Mouse (Mus musculus): ENCODE measurements at regions not wholly inside any gene's neighbourhood (a gene's known extent, or its start where the extent isn't known, plus 50 kb on each side); places are given as distances from the start of the nearest gene placed in this dataset.
"Not testable (repeated sequence)": the region's sequence is repeated elsewhere in the genome, so short reads cannot be mapped to it uniquely, and the experiment has no call there.

- no peak for ATAC-seq (replicated peaks; ENCODE audit: insufficient number of reproducible peaks, low FRiP score, low TSS enrichment)
- H3K36me3 ChIP-seq (ENCODE audit: control insufficient read depth, insufficient read depth, low read length), result no peaks in the 10 kb centered on the region
- no peaks in the 10 kb centered on the region for H3K9me3 ChIP-seq (replicated peaks; ENCODE audit: control insufficient read depth, low read length)
- H3K4me2 ChIP-seq, result no peak overlapping the region
- WGBS (ENCODE audit: insufficient replicate concordance), result 73% methylated on average over 4 of the region's 4 CpGs
- H3K9ac ChIP-seq (ENCODE audit: low read depth, low read length), result no peak overlapping the region
- no peaks in the 10 kb centered on the region for H3K4me1 ChIP-seq (ENCODE audit: control insufficient read depth, insufficient read depth, low read length)
- no peaks in the 10 kb centered on the region for H3K27me3 ChIP-seq (ENCODE audit: control insufficient read depth, insufficient read depth, low read length)
- H3K4me3 ChIP-seq (ENCODE audit: low read depth, low read length), result no peak overlapping the region
- no peak overlapping the region for H3K27ac ChIP-seq (ENCODE audit: low read depth, low read length)
These were observed 154.8 kb upstream of the Mpdz start for GRCm38 (mm10) chr4:81597390-81597789.

GRCm38 (mm10) chr4:81593431-81593830 lies 150.8 kb upstream of the Mpdz start:
- H3K9ac ChIP-seq (ENCODE audit: low read depth, low read length); H3K4me1 ChIP-seq (ENCODE audit: control insufficient read depth, insufficient read depth, low read length); H3K36me3 ChIP-seq (ENCODE audit: control insufficient read depth, insufficient read depth, low read length); H3K9me3 ChIP-seq (replicated peaks; ENCODE audit: control insufficient read depth, low read length); H3K4me3 ChIP-seq (ENCODE audit: low read depth, low read length); ATAC-seq (replicated peaks; ENCODE audit: insufficient number of reproducible peaks, low FRiP score, low TSS enrichment); H3K27me3 ChIP-seq (ENCODE audit: control insufficient read depth, insufficient read depth, low read length); H3K4me2 ChIP-seq; H3K27ac ChIP-seq (ENCODE audit: low read depth, low read length): not testable (repeated sequence)
- 75% methylated on average over 3 of the region's 3 CpGs for WGBS (ENCODE audit: insufficient replicate concordance)

GRCm38 (mm10) chr4:81582546-81582945 lies 139.9 kb upstream of the Mpdz start:
- no peaks in the 10 kb centered on the region for H3K9me3 ChIP-seq (replicated peaks; ENCODE audit: control insufficient read depth, low read length)
- H3K9ac ChIP-seq (ENCODE audit: low read depth, low read length), result no peak overlapping the region
- peaks cover 9% of the 10 kb centered on the region; the same call in 1 of the 2 replicates for H3K4me1 ChIP-seq (ENCODE audit: control insufficient read depth, insufficient read depth, low read length)
- no peak overlapping the region for H3K4me3 ChIP-seq (ENCODE audit: low read depth, low read length)
- no peaks in the 10 kb centered on the region for H3K36me3 ChIP-seq (ENCODE audit: control insufficient read depth, insufficient read depth, low read length)
- no peak overlapping the region for H3K4me2 ChIP-seq
- ATAC-seq (replicated peaks; ENCODE audit: insufficient number of reproducible peaks, low FRiP score, low TSS enrichment), result no peak
- no peak overlapping the region for H3K27ac ChIP-seq (ENCODE audit: low read depth, low read length)
- WGBS (ENCODE audit: insufficient replicate concordance), result 46% methylated on average over 2 of the region's 2 CpGs
- no peaks in the 10 kb centered on the region for H3K27me3 ChIP-seq (ENCODE audit: control insufficient read depth, insufficient read depth, low read length)

GRCm38 (mm10) chr4:81580553-81580952 lies 137.9 kb upstream of the Mpdz start:
- H3K9me3 ChIP-seq (replicated peaks; ENCODE audit: control insufficient read depth, low read length), result no peaks in the 10 kb centered on the region
- no peaks in the 10 kb centered on the region for H3K27me3 ChIP-seq (ENCODE audit: control insufficient read depth, insufficient read depth, low read length)
- no peaks in the 10 kb centered on the region for H3K36me3 ChIP-seq (ENCODE audit: control insufficient read depth, insufficient read depth, low read length)
- no peak overlapping the region for H3K9ac ChIP-seq (ENCODE audit: low read depth, low read length)
- H3K27ac ChIP-seq (ENCODE audit: low read depth, low read length), result no peak overlapping the region; the same call in 1 of the 2 replicates
- H3K4me1 ChIP-seq (ENCODE audit: control insufficient read depth, insufficient read depth, low read length), result peaks cover 9% of the 10 kb centered on the region; the same call in 1 of the 2 replicates
- H3K4me2 ChIP-seq, result no peak overlapping the region
- no peak for ATAC-seq (replicated peaks; ENCODE audit: insufficient number of reproducible peaks, low FRiP score, low TSS enrichment)
- H3K4me3 ChIP-seq (ENCODE audit: low read depth, low read length), result no peak overlapping the region
- WGBS (ENCODE audit: insufficient replicate concordance), result 77% methylated on average over 8 of the region's 8 CpGs

GRCm38 (mm10) chr4:81579389-81580110 lies 136.9 kb upstream of the Mpdz start:
- WGBS (ENCODE audit: insufficient replicate concordance), result 55% methylated on average over 8 of the region's 8 CpGs
- Histone ChIP-seq H3K4me2 (no peak overlapping the region), H3K4me3 (ENCODE audit: low read depth, low read length) (no peak overlapping the region), H3K4me1 (ENCODE audit: control insufficient read depth, insufficient read depth, low read length) (peaks cover 9% of the 10 kb centered on the region; the same call in 1 of the 2 replicates), H3K27ac (ENCODE audit: low read depth, low read length) (no peak overlapping the region), H3K36me3 (ENCODE audit: control insufficient read depth, insufficient read depth, low read length) (no peaks in the 10 kb centered on the region), H3K27me3 (ENCODE audit: control insufficient read depth, insufficient read depth, low read length) (no peaks in the 10 kb centered on the region), H3K9me3 (replicated peaks; ENCODE audit: control insufficient read depth, low read length) (no peaks in the 10 kb centered on the region), H3K9ac (ENCODE audit: low read depth, low read length) (no peak overlapping the region)
- no peak for ATAC-seq (replicated peaks; ENCODE audit: insufficient number of reproducible peaks, low FRiP score, low TSS enrichment)

- Histone ChIP-seq H3K27me3 (ENCODE audit: control insufficient read depth, insufficient read depth, low read length) (no peaks in the 10 kb centered on the region), H3K9me3 (replicated peaks; ENCODE audit: control insufficient read depth, low read length) (no peaks in the 10 kb centered on the region), H3K4me3 (ENCODE audit: low read depth, low read length) (no peak overlapping the region), H3K27ac (ENCODE audit: low read depth, low read length) (no peak overlapping the region), H3K36me3 (ENCODE audit: control insufficient read depth, insufficient read depth, low read length) (no peaks in the 10 kb centered on the region), H3K9ac (ENCODE audit: low read depth, low read length) (no peak overlapping the region), H3K4me2 (no peak overlapping the region), H3K4me1 (ENCODE audit: control insufficient read depth, insufficient read depth, low read length) (peaks cover 9% of the 10 kb centered on the region; the same call in 1 of the 2 replicates)
- 46% methylated on average over 6 of the region's 6 CpGs for WGBS (ENCODE audit: insufficient replicate concordance)
- ATAC-seq (replicated peaks; ENCODE audit: insufficient number of reproducible peaks, low FRiP score, low TSS enrichment), result no peak
These were observed 136.4 kb upstream of the Mpdz start for GRCm38 (mm10) chr4:81578981-81579380.

GRCm38 (mm10) chr4:81573771-81574170 lies 131.2 kb upstream of the Mpdz start:
- no peaks in the 10 kb centered on the region for H3K27me3 ChIP-seq (ENCODE audit: control insufficient read depth, insufficient read depth, low read length)
- 51% methylated on average over 5 of the region's 5 CpGs for WGBS (ENCODE audit: insufficient replicate concordance)
- H3K27ac ChIP-seq (ENCODE audit: low read depth, low read length), result no peak overlapping the region
- no peaks in the 10 kb centered on the region for H3K36me3 ChIP-seq (ENCODE audit: control insufficient read depth, insufficient read depth, low read length)
- H3K4me2 ChIP-seq, result no peak overlapping the region
- no peaks in the 10 kb centered on the region for H3K4me1 ChIP-seq (ENCODE audit: control insufficient read depth, insufficient read depth, low read length)
- no peak for ATAC-seq (replicated peaks; ENCODE audit: insufficient number of reproducible peaks, low FRiP score, low TSS enrichment)
- no peak overlapping the region for H3K9ac ChIP-seq (ENCODE audit: low read depth, low read length)
- no peaks in the 10 kb centered on the region for H3K9me3 ChIP-seq (replicated peaks; ENCODE audit: control insufficient read depth, low read length)
- no peak overlapping the region for H3K4me3 ChIP-seq (ENCODE audit: low read depth, low read length)

GRCm38 (mm10) chr4:81570736-81571135 lies 128.1 kb upstream of the Mpdz start:
- 66% methylated on average over 4 of the region's 4 CpGs for WGBS (ENCODE audit: insufficient replicate concordance)

GRCm38 (mm10) chr4:81569531-81569930 lies 126.9 kb upstream of the Mpdz start:
- Histone ChIP-seq H3K27me3 (ENCODE audit: control insufficient read depth, insufficient read depth, low read length) (no peaks in the 10 kb centered on the region), H3K4me2 (no peak overlapping the region), H3K9me3 (replicated peaks; ENCODE audit: control insufficient read depth, low read length) (no peaks in the 10 kb centered on the region), H3K36me3 (ENCODE audit: control insufficient read depth, insufficient read depth, low read length) (no peaks in the 10 kb centered on the region), H3K4me1 (ENCODE audit: control insufficient read depth, insufficient read depth, low read length) (peaks cover 6% of the 10 kb centered on the region; the same call in 1 of the 2 replicates), H3K9ac (ENCODE audit: low read depth, low read length) (no peak overlapping the region), H3K27ac (ENCODE audit: low read depth, low read length) (no peak overlapping the region), H3K4me3 (ENCODE audit: low read depth, low read length) (no peak overlapping the region)
- WGBS (ENCODE audit: insufficient replicate concordance), result 86% methylated on average over 3 of the region's 3 CpGs
- ATAC-seq (replicated peaks; ENCODE audit: insufficient number of reproducible peaks, low FRiP score, low TSS enrichment), result no peak

More at GRCm38 (mm10) chr4:81570736-81571135, 128.1 kb upstream of the Mpdz start:
- no peak overlapping the region for H3K4me2 ChIP-seq
- H3K4me1 ChIP-seq (ENCODE audit: control insufficient read depth, insufficient read depth, low read length), result no peaks in the 10 kb centered on the region
- no peaks in the 10 kb centered on the region for H3K36me3 ChIP-seq (ENCODE audit: control insufficient read depth, insufficient read depth, low read length)
- ATAC-seq (replicated peaks; ENCODE audit: insufficient number of reproducible peaks, low FRiP score, low TSS enrichment), result no peak
- H3K27me3 ChIP-seq (ENCODE audit: control insufficient read depth, insufficient read depth, low read length), result no peaks in the 10 kb centered on the region
- no peak overlapping the region for H3K4me3 ChIP-seq (ENCODE audit: low read depth, low read length)
- no peak overlapping the region for H3K9ac ChIP-seq (ENCODE audit: low read depth, low read length)
- no peaks in the 10 kb centered on the region for H3K9me3 ChIP-seq (replicated peaks; ENCODE audit: control insufficient read depth, low read length)
- H3K27ac ChIP-seq (ENCODE audit: low read depth, low read length), result no peak overlapping the region
